Mouse (Mus musculus) lung, adult 2 months (tissue): ENCODE data around the gene Prop1. TPM values are rescaled to one million over a fixed set of nuclear protein-coding genes. Genes with fewer than 3 reads are reported as not detected.

ENCODE experiments used
- DNase-seq: peaks from one replicate; pipeline ENCODE4 v3.0.0; 2022
- H3K4me1 ChIP-seq: fragments of 200-500 bp; 2 replicates; pipeline ENCODE4 v1.6.1; 2011; ENCODE audit warnings: low read length; ENCODE audit not compliant: control insufficient read depth, insufficient read depth
- H3K4me3 ChIP-seq: fragments of 200-500 bp; replicated peaks from 2 replicates; pipeline ENCODE3; 2011; ENCODE audit warnings: low read depth, mild to moderate bottlenecking, control low read depth, low read length; ENCODE audit errors: extremely low read depth
- CTCF ChIP-seq: fragments of 200-500 bp; IDR thresholded peaks from 2 replicates; pipeline ENCODE4 v1.5.1; 2011; ENCODE audit warnings: mild to moderate bottlenecking, low read length, control low read depth; ENCODE audit not compliant: insufficient read depth
- POLR2A ChIP-seq: fragments of 200-500 bp; IDR thresholded peaks from 2 replicates; pipeline ENCODE4 v1.6.1; 2011; ENCODE audit warnings: low read depth, mild to moderate bottlenecking, control low read depth, low read length, borderline replicate concordance; ENCODE audit errors: extremely low read depth
- WGBS: fragments of 180-500 bp; shearing (Covaris S2); methylation state at CpG from one replicate; pipeline ENCODE4 v1.1.7; 2018; 5-methylcytosine and 5-hydroxymethylcytosine counted together
- polyA plus RNA-seq: library from polyadenylated mRNA; depleted of rRNA; stranded (reverse); fragments of >200 nt; gene quantifications from 2 replicates; pipeline ENCODE4 v1.2.3, GENCODE M21; 2012; rRNA removed

Gene Prop1
- not detected in 2 replicates for polyA plus RNA-seq

DNA sequence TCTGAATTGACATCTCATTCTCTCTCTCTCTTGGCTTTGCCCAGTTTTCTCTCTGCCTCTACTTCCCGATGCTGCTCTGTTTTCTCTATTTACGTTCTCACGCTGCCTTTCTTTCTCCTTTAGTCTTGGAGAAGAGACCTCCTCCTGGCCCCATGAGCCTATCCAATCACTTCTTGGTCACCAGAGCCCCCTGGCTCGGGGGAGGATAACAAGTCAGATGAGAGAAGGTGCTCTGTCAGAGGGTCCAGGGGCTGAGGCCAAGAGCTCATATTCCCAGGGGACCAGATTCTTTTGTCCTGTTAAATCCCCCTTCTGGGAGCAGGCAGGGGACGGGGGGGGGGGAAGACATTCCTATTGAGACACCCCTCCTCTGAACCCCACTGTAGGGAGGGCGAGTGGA is at the start of gene Prop1:
Gene Prop1 (minus strand): TSS at position 101 of the 400 bp plus-strand sequence.
- no peak within 1 kb of the TSS for H3K4me3 ChIP-seq
- DNase-seq, result no peak
- WGBS, result 72% methylated on average over 6 of the region's 6 CpGs
- TF ChIP-seq CTCF (no peak), POLR2A (no peak)
- H3K4me1 ChIP-seq, result no peaks in the 10 kb centered on the region

DNA sequence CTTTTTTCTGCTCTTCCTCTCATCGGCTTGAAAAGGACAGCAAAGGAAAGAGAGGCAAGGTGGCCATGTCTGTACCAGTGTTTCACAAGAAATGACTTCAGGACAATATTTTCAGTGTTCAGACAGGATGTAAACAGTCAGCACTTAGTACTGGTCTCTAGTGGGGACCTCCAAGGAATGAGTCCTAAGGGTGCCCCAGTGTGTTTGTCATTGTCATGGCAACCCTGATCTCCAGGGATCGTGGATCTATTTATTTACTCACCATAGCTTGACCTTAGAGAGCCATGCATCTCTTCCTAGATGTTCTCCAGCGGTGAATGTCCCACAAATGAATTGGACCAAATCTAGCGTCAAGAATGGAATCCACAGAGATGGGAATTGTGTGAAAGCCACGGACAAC is 49.7 kb upstream of the Prop1 start, which contains the start of gene Olfr51:
Gene Olfr51 (plus strand): TSS at position 301 of the 400 bp plus-strand sequence.
- no peak for TF ChIP-seq CTCF
- TF ChIP-seq POLR2A, result no peak
- no peak within 1 kb of the TSS for H3K4me3 ChIP-seq
- WGBS, result 66% methylated on average over 5 of the region's 5 CpGs
- H3K4me1 ChIP-seq, result no peaks in the 10 kb centered on the region
- DNase-seq, result no peak

DNA sequence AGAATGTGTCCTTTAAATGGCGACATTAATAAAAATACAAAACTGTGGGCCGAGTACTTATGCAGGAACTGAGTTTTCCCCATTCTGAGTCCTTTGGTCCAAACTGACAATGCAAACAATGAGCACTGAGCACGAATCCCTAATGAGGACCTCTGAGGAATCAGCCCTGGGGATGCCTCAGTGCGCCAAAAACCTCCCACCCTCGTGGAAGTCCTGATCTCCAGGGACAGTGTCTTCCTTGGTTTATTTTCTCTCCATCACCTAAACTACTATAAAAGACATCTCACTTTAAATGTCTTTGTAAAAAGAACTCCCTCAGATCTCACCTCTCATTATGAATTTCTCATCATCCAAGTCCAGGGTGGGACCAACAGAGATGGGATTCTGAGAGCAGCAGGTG is 28.1 kb upstream of the Prop1 start, which contains the start of gene Olfr1377:
Gene Olfr1377 (plus strand): TSS at position 301 of the 400 bp plus-strand sequence.
- DNase-seq, result no peak
- 56% methylated on average over 5 of the region's 5 CpGs for WGBS
- H3K4me3 ChIP-seq, result no peak within 1 kb of the TSS

DNA sequence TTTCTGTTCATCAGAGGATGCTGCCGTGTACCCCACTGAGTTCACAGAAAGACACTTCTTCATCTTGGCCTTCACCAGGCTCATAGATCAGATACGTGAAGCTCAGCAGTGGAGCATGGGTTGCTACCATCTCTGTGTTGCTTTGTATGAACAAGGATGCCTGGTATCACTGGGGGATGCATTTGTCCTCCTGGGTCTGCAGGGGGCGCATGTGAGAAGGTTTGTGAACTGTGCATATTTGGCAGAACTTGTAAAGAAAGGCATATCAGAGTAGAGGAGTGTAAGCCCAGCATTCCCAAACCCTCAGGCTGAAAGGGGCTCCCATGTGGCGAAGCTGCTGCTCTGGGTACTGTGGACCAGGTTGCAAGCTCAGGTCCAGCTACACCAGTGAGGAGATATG is 23.7 kb upstream of the Prop1 start:
- no peak for DNase-seq
- no peaks in the 10 kb centered on the region for H3K4me1 ChIP-seq
- 70% methylated on average over 4 of the region's 4 CpGs for WGBS
- no peak for TF ChIP-seq CTCF
- TF ChIP-seq POLR2A, result no peak
- no peak overlapping the region for H3K4me3 ChIP-seq

More for the DNA sequence above, 28.1 kb upstream of the Prop1 start, which contains the start of gene Olfr1377:
- TF ChIP-seq POLR2A (no peak), CTCF (no peak)
- no peaks in the 10 kb centered on the region for H3K4me1 ChIP-seq

DNA sequence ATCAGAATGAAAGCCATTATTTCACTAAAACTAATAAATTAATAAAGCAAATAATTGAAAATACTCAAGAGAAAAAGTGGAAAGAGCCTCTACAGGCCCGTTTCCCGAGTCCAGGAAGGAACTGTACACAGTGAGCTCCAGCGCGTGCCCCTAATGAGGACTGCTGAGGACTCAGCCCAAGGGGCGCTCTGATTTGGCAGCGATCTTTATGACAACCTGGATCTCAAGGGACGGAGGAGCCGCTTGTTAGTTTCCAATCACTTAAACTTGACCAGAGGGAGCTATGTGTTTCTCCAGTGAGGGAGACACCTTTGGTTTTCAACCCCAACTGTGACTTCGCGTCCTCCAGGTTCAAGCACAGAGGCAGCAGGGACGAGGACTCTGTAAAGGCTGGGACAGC is 12.7 kb upstream of the Prop1 start, which contains the start of gene Olfr1378:
Gene Olfr1378 (plus strand): TSS at position 301 of the 400 bp plus-strand sequence.
- no peak for DNase-seq
- Histone ChIP-seq H3K4me3 (no peak within 1 kb of the TSS), H3K4me1 (no peaks in the 10 kb centered on the region)
- 90% methylated on average over 11 of the region's 11 CpGs for WGBS
- no peak for TF ChIP-seq CTCF
- no peak for TF ChIP-seq POLR2A

DNA sequence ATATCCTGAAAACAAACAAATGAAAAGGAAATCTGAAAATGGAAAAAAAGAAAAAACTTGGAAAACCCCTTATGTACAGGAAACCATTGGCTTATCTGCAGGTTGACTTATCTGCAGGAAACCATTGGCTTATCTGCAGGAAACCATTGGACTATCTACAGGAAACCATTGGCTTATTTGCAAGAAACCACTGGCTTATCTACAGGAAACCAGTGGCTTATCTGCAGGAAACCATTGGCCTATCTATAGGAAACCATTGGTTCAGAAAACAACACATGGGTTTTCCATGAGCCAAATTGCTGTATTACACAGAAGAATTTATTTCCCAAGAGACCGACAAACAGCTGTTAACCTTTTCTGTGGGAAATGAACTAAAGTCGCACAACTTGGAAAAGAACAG is 11.3 kb upstream of the Prop1 start:
- TF ChIP-seq POLR2A (no peak), CTCF (no peak)
- no peak for DNase-seq
- Histone ChIP-seq H3K4me3 (no peak overlapping the region), H3K4me1 (no peaks in the 10 kb centered on the region)
- 38% methylated on average over 2 of the region's 2 CpGs for WGBS

DNA sequence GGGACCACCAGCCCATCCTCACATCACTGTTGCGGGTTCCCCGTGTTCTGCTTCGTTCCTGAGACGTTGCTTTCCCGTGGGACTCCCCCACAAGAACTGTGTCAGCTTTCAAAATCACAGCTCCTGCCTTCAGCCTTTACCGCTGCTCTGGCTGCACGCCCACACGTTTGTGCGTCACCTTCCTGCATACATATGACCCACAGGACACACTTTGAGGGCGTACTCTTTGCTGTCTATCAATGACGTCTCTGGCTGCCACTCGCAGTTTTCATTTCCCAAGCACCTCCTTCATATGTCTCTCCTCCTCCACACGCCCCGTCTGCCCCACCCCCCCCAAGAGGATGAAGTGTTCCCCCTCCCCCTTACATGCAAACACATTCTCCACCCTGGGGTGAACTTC is 1.3 kb downstream of the Prop1 start:
- TF ChIP-seq CTCF (no peak), POLR2A (no peak)
- 37% methylated on average over 14 of the region's 14 CpGs for WGBS
- Histone ChIP-seq H3K4me3 (no peak overlapping the region), H3K4me1 (no peaks in the 10 kb centered on the region)
- no peak for DNase-seq

- Histone ChIP-seq H3K4me3 (no peak within 1 kb of the TSS), H3K4me1 (no peaks in the 10 kb centered on the region)
- DNase-seq, result no peak
- TF ChIP-seq CTCF (no peak), POLR2A (no peak)
- 79% methylated on average over 14 of the region's 14 CpGs for WGBS
Measured at GRCm38 (mm10) chr11:50943506-50943905, 10.1 kb downstream of the Prop1 start, which contains the start of gene 4933414I15Rik. TSS of gene 4933414I15Rik (minus strand) at chr11:50943765.

GRCm38 (mm10) chr11:50942386-50942785 is 11.2 kb downstream of the Prop1 start:
- DNase-seq, result no peak
- H3K4me1 ChIP-seq, result no peaks in the 10 kb centered on the region
- TF ChIP-seq CTCF (no peak), POLR2A (no peak)
- 58% methylated on average over 12 of the region's 12 CpGs for WGBS
- H3K4me3 ChIP-seq, result no peak overlapping the region

GRCm38 (mm10) chr11:50939621-50940366 is 13.8 kb downstream of the Prop1 start:
- no peaks in the 10 kb centered on the region for H3K4me1 ChIP-seq
- peak; percentile 10 for DNase-seq
- H3K4me3 ChIP-seq, result no peak overlapping the region
- 34% methylated on average over 14 of the region's 14 CpGs for WGBS
- TF ChIP-seq POLR2A (no peak), CTCF (peak; percentile 66)
